Mouse (Mus musculus): Measurements from ENCODE around the gene Rab3il1. TPM values are rescaled to one million over a fixed set of nuclear protein-coding genes. Genes with fewer than 3 reads are reported as not detected.

The Rab3il1 gene
- total RNA-seq, 2 experiments from 2014 or later: 9.7 to 9.9 TPM

GRCm38 (mm10) chr19:10082105-10082504 lies 80.6 kb downstream of the Rab3il1 start:
- DNase-seq: no peak
- intact Hi-C loops (cut with DNase I): no loop called here

- DNase-seq: no peak
- intact Hi-C loops (cut with DNase I): no loop called here
Measured at GRCm38 (mm10) chr19:10085454-10085853, 84.0 kb downstream of the Rab3il1 start.

GRCm38 (mm10) chr19:10086976-10087375 lies 85.5 kb downstream of the Rab3il1 start:
- intact Hi-C loops (cut with DNase I): no loop called here
- DNase-seq: no peak

Other genes with a start within 250 kb of the Rab3il1 start
- not detected for gene Scgb2a2, start 154.1 kb upstream of the Rab3il1 start, total RNA-seq (2021)
- 10 to 100 TPM in 1 of 2 experiments, 1 to 10 TPM in 1; 9.5 to 17.1 TPM for gene Incenp, start 102.1 kb upstream of the Rab3il1 start, total RNA-seq (2021)
- 1,000 to 10,000 TPM; 2,034 to 2,074 TPM for gene Fth1, start 21.1 kb upstream of the Rab3il1 start, total RNA-seq (2021)
- gene Best1, start within 50 bp of the Rab3il1 start, total RNA-seq (2021): under 1 TPM; 0.17 to 0.29 TPM
- 10 to 100 TPM; 33.0 to 36.3 TPM for gene Fads3, start 39.9 kb downstream of the Rab3il1 start, total RNA-seq (2021)
- gene Fads2, start 100.1 kb downstream of the Rab3il1 start, total RNA-seq (2021): 1 to 10 TPM; 7.8 to 9.8 TPM
- 10 to 100 TPM; 23.4 to 23.5 TPM for gene Fads1, start 181.2 kb downstream of the Rab3il1 start, total RNA-seq (2021)
- gene Tmem258, start 202.3 kb downstream of the Rab3il1 start, total RNA-seq (2021): 100 to 1,000 TPM; 149 to 153 TPM
- 1 to 10 TPM; 5.4 to 8.1 TPM for gene Fen1, start 202.5 kb downstream of the Rab3il1 start, total RNA-seq (2021)
- 1 to 10 TPM; 7.6 to 7.7 TPM for gene Myrf, start 239.1 kb downstream of the Rab3il1 start, total RNA-seq (2021)